Mouse (Mus musculus): ENCODE measurements around the gene Ppp1r32. TPM values are rescaled to one million over a fixed set of nuclear protein-coding genes. Genes with fewer than 3 reads are reported as not detected.

Ppp1r32 gene
- polyA plus RNA-seq (2016; fragmentation: Nextera tagmentation; extraction: Ambion mirVana): 0.29 and 0.39 TPM in 2 replicates

DNA sequence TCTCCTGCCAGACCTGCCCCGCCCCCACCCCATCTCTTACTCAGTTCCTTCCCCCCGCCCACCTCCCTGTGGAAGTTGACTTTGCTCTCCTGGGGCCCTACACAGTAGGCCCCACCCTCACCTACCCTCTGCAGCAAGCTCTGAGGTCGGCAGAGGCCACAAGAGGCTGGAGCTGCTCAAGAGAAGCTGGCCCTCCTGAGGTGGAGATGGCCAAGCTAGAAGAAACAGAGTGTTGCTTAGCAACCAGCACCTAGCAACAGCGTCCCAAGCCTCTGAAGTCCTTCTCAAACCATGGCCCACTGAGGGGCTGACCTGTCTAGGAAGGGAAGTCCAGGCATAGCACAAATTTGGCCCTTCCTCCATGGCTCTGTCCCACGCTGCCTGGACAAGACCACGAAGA, at the start of gene Ppp1r32:
Gene Ppp1r32, minus strand, starts transcription at position 226 of the 400 bp plus-strand sequence.
- Histone ChIP-seq H3K27me3 (replicated peaks; ENCODE audit: low read depth, poor library complexity, severe bottlenecking) (peaks cover 14% of the 10 kb centered on the region; the same call in 1 of the 2 replicates), H3K9me3 (no peaks in the 10 kb centered on the region), H3K27ac (replicated peaks) (no peak within 1 kb of the TSS), H3K36me3 (replicated peaks) (no peaks in the 10 kb centered on the region), H3K4me1 (peaks cover 13% of the 10 kb centered on the region), H3K4me3 (no peak within 1 kb of the TSS)
- DNase-seq (ENCODE audit: low spot score): peak; percentile 65
- WGBS: 34% methylated on average over 6 of the region's 6 CpGs

DNA sequence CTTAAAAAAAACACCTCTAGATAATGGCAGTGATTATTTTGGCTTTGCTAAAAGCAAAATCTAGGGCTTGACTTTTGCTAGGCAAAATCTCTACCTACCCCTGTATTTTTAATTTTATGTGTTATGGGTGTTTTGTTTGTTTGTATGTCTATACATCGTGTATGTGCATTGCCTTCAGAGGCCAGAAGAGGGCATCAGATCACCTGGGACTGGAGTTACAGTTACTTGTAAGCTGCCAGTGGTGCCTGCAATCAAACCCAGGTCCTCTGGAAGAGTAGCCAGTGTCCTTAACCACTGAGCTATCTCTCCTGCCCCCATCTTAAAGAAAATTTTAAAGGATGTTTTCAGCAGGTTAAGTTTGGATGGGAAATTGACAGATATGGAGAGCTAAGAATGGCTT, 47.4 kb upstream of the Ppp1r32 start:
- H3K4me1 ChIP-seq: peaks cover 15% of the 10 kb centered on the region
- WGBS: 100% methylated on average over 1 of the region's 1 CpGs
- no peaks in the 10 kb centered on the region for H3K9me3 ChIP-seq
- no peak overlapping the region for H3K27ac ChIP-seq (replicated peaks)
- H3K4me3 ChIP-seq: no peak overlapping the region
- DNase-seq (ENCODE audit: low spot score): no peak
- no peaks in the 10 kb centered on the region for H3K27me3 ChIP-seq (replicated peaks; ENCODE audit: low read depth, poor library complexity, severe bottlenecking)
- H3K36me3 ChIP-seq (replicated peaks): peaks cover 81% of the 10 kb centered on the region

DNA sequence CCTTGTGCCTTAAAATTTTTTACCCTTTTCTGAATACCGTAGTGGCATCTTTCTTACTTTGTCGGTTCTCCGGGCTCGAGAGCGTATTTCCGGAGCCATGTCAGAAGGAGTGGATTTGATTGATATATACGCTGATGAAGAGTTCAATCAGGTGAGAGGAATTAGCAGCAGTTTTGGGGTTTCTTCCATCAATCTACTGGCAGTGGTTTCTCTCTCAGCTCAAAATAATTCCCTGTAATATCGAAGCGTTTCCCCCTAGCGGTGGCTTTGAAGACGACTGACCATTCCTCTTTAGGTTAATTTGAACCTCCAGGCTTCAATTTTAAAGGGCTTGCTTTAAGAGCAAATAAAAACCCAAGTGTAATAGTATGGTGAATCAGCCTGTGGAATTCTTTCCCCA, 43.2 kb upstream of the Ppp1r32 start, which contains the start of gene Sdhaf2:
Gene Sdhaf2, minus strand, starts transcription at position 233 of the 400 bp plus-strand sequence.
- under 1% methylated on average over 11 of the region's 11 CpGs for WGBS
- H3K36me3 ChIP-seq (replicated peaks): peaks cover 48% of the 10 kb centered on the region
- H3K27ac ChIP-seq (replicated peaks): peak within 1 kb of the TSS; percentile 100
- no peaks in the 10 kb centered on the region for H3K9me3 ChIP-seq
- peak; percentile 56 for DNase-seq (ENCODE audit: low spot score)
- H3K4me1 ChIP-seq: peaks cover 30% of the 10 kb centered on the region
- peak within 1 kb of the TSS; percentile 97 for H3K4me3 ChIP-seq
- no peaks in the 10 kb centered on the region for H3K27me3 ChIP-seq (replicated peaks; ENCODE audit: low read depth, poor library complexity, severe bottlenecking)

DNA sequence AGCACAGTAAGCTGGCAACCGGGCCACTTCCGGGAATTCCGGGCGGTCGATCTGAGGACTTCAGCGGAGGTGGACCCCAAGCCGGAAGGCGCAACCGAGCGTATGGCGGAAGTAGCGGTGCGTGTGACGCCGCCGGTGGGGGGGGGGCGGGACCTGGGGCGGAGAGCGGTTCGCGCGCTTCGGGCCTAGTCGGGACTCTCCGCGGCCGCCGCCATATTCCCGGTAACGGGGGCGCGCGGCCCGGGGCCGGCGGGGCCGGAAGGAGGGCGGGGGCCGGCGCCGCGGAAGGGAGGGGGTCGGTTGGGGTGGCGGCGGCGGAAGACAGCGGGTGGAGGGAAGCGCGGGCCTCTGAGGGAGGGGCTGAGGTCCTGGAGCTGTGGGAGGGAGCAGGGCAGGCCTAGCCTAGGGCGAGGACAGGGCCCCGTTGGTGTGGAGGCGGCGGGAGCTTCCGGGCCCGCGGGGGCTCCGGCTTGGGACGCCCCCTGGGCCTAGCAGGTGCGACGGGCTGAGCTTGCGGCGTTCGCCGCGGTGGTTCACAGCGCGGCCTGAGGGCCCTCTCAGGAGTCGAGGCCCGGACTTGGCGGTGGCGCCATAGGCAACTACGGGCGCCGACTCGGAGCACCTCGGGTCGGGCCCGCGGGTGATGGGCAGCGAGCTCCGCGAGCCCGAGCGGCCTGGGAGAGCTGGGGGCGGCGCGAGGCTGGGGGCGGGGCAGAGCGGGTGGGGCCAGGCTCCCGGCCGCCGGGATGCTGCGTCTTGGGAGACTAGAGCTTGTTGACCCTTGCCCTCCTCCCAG, 42.6 kb upstream of the Ppp1r32 start, which contains the start of gene Cpsf7:
Gene Cpsf7, plus strand, starts transcription at position 161 of the 796 bp plus-strand sequence.
- H3K4me3 ChIP-seq: peak within 1 kb of the TSS; percentile 97
- under 1% methylated on average over 92 of the region's 93 CpGs for WGBS
- no peaks in the 10 kb centered on the region for H3K27me3 ChIP-seq (replicated peaks; ENCODE audit: low read depth, poor library complexity, severe bottlenecking)

DNA sequence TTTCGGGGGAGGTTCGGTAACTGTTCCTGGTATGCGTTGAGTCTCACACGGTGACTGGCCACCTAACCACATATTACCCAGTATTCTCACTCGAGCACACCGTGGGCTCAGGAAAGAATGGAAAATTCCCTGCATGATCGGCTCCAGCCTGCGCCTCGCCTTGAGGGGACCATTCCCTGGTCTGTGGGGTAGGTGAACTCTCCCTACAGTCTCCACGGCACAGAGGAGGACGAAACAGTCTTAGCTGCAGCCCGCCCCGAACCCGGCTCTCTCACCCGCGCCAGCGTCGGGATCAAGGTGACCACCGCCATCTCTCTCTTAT, 42.0 kb upstream of the Ppp1r32 start:
- Histone ChIP-seq H3K4me3 (peak overlapping the region; percentile 97), H3K27me3 (replicated peaks; ENCODE audit: low read depth, poor library complexity, severe bottlenecking) (no peaks in the 10 kb centered on the region), H3K9me3 (no peaks in the 10 kb centered on the region), H3K27ac (replicated peaks) (peak overlapping the region; percentile 100), H3K36me3 (replicated peaks) (peaks cover 36% of the 10 kb centered on the region), H3K4me1 (peaks cover 30% of the 10 kb centered on the region)
- WGBS: under 1% methylated on average over 19 of the region's 19 CpGs
- no peak for DNase-seq (ENCODE audit: low spot score)

More for the DNA sequence above, 42.6 kb upstream of the Ppp1r32 start, which contains the start of gene Cpsf7:
- H3K4me1 ChIP-seq: peaks cover 30% of the 10 kb centered on the region
- H3K27ac ChIP-seq (replicated peaks): peak within 1 kb of the TSS; percentile 100
- H3K36me3 ChIP-seq (replicated peaks): peaks cover 42% of the 10 kb centered on the region
- H3K9me3 ChIP-seq: no peaks in the 10 kb centered on the region
- DNase-seq (ENCODE audit: low spot score): peak; percentile 96

DNA sequence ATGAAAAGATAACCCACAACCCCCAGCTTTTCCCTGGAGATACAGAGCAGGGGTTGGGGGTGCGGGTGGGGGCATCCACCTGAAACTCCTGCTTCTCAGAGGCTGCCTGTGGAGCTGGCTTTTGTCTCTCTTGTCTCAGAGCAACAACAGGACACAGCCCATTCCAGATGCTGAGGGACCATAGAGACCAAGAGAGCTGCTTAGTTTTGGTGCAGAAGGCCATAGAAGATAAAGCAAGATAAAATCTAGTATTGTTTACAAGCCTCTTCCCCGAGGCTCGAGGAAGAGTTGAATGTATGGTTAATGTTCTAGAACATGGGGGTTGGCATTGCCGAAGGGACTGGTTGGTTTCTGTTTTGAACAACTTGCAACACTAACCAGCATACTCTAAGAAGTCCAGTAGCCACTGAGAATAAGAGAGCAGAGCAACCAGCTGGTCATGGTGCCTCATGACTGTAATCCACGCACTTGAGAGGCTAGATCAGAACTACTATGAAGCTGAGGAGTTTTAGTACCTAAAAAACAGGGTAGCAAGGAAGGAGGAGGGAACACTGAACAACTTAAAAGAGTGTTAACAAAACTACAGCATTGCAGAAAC, 40.9 kb upstream of the Ppp1r32 start:
- 84% methylated on average over 5 of the region's 5 CpGs for WGBS
- no peaks in the 10 kb centered on the region for H3K9me3 ChIP-seq

DNA sequence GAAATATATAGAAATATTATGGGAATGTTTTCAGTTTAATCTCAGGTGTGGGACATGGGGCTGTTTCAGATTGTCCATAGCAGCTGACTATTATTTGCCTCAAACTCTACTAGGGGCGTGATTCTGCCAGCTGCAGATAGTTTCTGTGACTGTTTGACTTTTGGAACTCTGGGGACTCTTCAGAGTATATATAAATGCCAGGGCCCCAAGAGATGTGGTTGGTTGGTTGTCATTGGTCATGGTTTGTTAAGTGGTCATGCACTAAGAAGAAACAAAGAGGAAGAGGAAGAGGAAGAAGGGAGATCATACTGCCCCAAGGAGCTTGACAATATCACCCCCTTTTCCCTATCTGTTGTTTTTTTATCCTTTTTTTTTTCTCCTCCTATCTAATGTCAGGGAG, 39.2 kb upstream of the Ppp1r32 start:
- DNase-seq (ENCODE audit: low spot score): no peak
- H3K36me3 ChIP-seq (replicated peaks): peaks cover 21% of the 10 kb centered on the region
- WGBS: 79% methylated on average over 1 of the region's 1 CpGs
- peaks cover 28% of the 10 kb centered on the region for H3K4me1 ChIP-seq
- no peak overlapping the region for H3K4me3 ChIP-seq
- no peak overlapping the region for H3K27ac ChIP-seq (replicated peaks)
- no peaks in the 10 kb centered on the region for H3K27me3 ChIP-seq (replicated peaks; ENCODE audit: low read depth, poor library complexity, severe bottlenecking)
- H3K9me3 ChIP-seq: no peaks in the 10 kb centered on the region

More for the DNA sequence above, 40.9 kb upstream of the Ppp1r32 start:
- Histone ChIP-seq H3K4me3 (peak overlapping the region; percentile 97), H3K36me3 (replicated peaks) (peaks cover 26% of the 10 kb centered on the region), H3K27ac (replicated peaks) (no peak overlapping the region), H3K4me1 (peaks cover 30% of the 10 kb centered on the region), H3K27me3 (replicated peaks; ENCODE audit: low read depth, poor library complexity, severe bottlenecking) (no peaks in the 10 kb centered on the region)
- DNase-seq (ENCODE audit: low spot score): no peak

DNA sequence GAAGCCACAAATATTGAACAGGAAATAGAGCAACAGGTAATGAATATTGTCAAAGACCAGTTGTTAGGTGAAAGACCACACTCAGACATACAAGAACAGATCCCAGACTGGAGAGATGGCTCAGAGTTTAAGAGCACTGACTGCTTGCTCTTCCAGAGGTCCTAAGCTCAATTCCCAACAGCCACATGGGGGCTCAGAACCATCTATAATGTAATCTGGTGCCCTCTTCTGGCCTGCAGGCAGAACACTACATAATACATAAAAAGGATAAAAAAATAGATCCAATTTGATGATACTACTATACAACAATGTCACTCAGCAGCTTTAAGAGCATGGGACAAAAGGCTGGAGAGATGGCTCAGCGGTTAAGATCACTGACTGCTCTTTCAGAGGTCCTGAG, 37.6 kb upstream of the Ppp1r32 start:
- WGBS: 51% methylated on average over 1 of the region's 1 CpGs
- H3K27ac ChIP-seq (replicated peaks): no peak overlapping the region
- H3K27me3 ChIP-seq (replicated peaks; ENCODE audit: low read depth, poor library complexity, severe bottlenecking): no peaks in the 10 kb centered on the region
- DNase-seq (ENCODE audit: low spot score): peak; percentile 22
- H3K36me3 ChIP-seq (replicated peaks): peaks cover 34% of the 10 kb centered on the region
- H3K4me3 ChIP-seq: no peak overlapping the region
- no peaks in the 10 kb centered on the region for H3K9me3 ChIP-seq
- H3K4me1 ChIP-seq: peaks cover 19% of the 10 kb centered on the region

DNA sequence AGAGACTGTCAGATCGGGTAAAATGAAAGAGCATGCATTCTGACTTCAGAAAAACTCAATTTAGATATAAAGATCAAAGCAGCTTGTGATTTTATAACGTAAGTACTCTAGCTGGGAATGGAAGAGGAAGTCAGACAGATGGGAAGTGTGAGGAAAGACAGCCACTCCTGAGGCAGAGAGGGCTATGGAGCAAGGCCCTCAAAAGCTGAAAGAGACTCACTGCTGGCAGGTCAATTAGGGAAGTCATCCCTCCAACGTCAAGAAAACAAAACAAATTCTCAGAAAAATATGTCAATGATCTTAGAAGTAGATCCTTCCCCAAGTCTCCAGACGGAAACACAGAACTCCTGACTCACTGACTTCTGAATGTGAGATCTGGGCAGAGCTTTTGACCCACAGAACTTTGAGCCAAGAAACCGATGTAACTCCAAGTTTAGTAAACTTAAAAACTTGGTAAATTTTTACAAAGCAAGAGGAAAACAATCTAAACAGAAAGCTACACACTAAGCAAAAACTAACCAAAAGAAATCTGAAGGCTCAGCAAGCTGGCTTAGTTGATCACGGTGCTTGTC, 28.1 kb upstream of the Ppp1r32 start:
- H3K27ac ChIP-seq (replicated peaks): no peak overlapping the region
- no peaks in the 10 kb centered on the region for H3K4me1 ChIP-seq
- H3K27me3 ChIP-seq (replicated peaks; ENCODE audit: low read depth, poor library complexity, severe bottlenecking): no peaks in the 10 kb centered on the region
- no peak for DNase-seq (ENCODE audit: low spot score)
- no peak overlapping the region for H3K4me3 ChIP-seq
- WGBS: 84% methylated on average over 6 of the region's 6 CpGs
- peaks cover 71% of the 10 kb centered on the region for H3K36me3 ChIP-seq (replicated peaks)
- no peaks in the 10 kb centered on the region for H3K9me3 ChIP-seq

DNA sequence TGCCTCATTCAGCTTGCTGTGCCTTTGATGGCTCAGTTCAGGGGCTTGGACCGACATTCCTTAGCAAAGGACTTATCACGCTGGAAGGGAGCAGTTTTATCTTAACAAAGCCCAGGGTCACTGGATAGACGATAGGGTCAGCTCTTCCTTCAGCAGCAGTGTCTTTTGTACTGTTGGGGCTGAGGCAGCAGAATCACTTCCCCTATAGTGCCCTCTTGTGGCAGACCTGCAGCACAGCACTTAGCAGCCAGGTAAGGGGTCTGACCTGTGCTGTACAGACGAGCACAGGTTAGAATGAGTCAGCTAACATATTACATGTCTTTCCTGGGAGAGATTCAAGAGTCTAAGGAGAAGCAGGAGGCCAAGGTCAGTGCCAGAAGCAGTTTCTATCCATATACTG, 19.8 kb upstream of the Ppp1r32 start:
- Histone ChIP-seq H3K4me3 (no peak overlapping the region), H3K27me3 (replicated peaks; ENCODE audit: low read depth, poor library complexity, severe bottlenecking) (no peaks in the 10 kb centered on the region), H3K9me3 (no peaks in the 10 kb centered on the region), H3K4me1 (no peaks in the 10 kb centered on the region; the same call in 1 of the 2 replicates), H3K36me3 (replicated peaks) (peaks cover 78% of the 10 kb centered on the region), H3K27ac (replicated peaks) (no peak overlapping the region)
- WGBS: 9% methylated on average over 4 of the region's 4 CpGs
- DNase-seq (ENCODE audit: low spot score): peak; percentile 63

DNA sequence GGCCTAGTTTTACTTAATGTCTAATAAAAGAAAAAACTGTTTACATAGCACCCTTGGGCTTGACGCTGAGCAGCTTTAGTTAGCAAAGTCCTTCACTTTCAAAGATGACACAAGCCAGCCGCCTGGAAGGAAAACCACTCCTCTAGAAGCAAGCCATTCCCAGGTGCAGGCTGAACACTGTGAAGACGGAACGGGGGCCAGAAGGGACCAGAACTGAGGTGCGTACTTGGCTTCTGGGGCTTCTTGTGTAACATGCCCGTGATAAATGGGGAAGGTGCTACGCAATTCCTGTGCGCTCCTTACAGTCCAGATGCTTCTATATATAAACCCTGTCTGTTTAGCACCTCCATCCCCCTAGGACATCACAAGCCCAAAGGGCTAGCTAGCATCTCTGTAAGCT, 17.9 kb upstream of the Ppp1r32 start:
- H3K27me3 ChIP-seq (replicated peaks; ENCODE audit: low read depth, poor library complexity, severe bottlenecking): no peaks in the 10 kb centered on the region
- peaks cover 59% of the 10 kb centered on the region for H3K36me3 ChIP-seq (replicated peaks)
- no peaks in the 10 kb centered on the region; the same call in 1 of the 2 replicates for H3K4me1 ChIP-seq
- no peak for DNase-seq (ENCODE audit: low spot score)
- 93% methylated on average over 8 of the region's 8 CpGs for WGBS
- H3K9me3 ChIP-seq: no peaks in the 10 kb centered on the region
- H3K27ac ChIP-seq (replicated peaks): no peak overlapping the region
- H3K4me3 ChIP-seq: no peak overlapping the region

DNA sequence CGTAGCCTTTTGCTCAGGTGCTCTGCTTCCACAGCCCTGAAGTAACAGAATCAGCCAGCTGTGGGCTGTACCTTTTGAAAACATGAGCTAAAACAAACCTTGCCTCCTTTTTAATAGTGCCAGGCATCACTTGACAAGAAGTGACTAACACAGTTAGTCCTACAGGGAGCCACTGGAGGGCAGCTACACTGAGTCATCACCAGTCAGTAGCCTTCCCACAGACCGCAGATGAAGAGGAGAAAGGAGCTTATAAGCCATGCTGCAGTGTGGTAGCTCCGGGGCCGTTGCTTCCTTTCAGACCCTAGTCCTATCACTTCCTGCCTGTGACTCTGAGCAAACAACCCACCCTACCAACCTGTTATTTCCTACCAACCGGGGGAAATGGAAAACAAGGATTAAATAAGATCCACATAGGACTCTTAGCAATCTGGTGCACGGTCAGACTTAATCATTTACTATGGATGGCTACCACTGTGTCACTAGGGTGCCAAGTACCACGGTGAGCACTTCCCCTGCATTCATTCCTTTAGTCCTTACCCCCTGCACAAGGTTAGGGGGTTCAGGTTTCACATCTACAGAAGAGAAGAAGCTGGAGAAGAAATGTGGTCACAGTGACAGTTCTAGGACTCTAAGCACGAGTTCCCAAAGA, 14.9 kb upstream of the Ppp1r32 start:
- Histone ChIP-seq H3K27ac (replicated peaks) (no peak overlapping the region), H3K9me3 (no peaks in the 10 kb centered on the region), H3K36me3 (replicated peaks) (peaks cover 38% of the 10 kb centered on the region), H3K27me3 (replicated peaks; ENCODE audit: low read depth, poor library complexity, severe bottlenecking) (no peaks in the 10 kb centered on the region), H3K4me3 (no peak overlapping the region), H3K4me1 (no peaks in the 10 kb centered on the region; the same call in 1 of the 2 replicates)
- DNase-seq (ENCODE audit: low spot score): no peak
- 62% methylated on average over 8 of the region's 8 CpGs for WGBS
